Mouse (Mus musculus): ENCODE data around the gene Scel.
A peak's percentile ranks its signal among the peaks of the same experiment; 100 is the strongest.

Gene Scel

DNA sequence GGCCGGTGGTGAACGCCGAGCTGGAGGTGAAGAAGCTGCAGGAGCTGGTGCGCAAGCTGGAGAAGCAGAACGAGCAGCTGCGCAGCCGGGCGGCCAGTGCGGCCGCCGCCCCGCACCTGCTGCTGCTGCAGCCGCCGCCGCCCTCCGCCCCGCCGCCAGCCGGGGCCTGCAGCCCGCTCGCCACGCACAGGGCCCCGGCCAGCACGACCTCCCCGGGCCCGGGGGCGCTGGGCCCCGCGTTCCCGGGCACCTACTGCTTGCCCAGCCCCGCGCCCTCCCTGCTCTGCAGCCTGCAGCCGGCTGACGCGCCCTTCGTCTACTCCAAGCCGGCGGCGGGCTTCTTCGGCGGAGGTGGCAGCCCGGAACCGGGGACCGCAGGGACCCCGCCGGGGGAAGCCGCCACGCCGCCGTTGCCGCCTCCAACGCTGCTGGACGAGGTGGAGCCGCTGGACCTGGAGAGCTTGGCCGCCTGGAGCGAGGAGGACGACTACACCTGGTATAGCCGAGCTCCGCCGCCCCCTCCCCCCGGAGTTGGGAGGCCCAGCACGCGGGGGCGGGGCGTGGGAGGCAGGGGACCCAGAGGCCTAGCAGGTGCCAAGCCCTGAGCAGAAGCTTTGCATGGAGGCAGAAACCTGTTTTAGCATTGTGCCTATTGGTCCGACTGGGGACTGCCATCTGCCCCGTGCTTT is 137.4 kb downstream of the Scel start:
- peak; percentile 51 for DNase-seq (ENCODE audit: low read depth, low spot score)

DNA sequence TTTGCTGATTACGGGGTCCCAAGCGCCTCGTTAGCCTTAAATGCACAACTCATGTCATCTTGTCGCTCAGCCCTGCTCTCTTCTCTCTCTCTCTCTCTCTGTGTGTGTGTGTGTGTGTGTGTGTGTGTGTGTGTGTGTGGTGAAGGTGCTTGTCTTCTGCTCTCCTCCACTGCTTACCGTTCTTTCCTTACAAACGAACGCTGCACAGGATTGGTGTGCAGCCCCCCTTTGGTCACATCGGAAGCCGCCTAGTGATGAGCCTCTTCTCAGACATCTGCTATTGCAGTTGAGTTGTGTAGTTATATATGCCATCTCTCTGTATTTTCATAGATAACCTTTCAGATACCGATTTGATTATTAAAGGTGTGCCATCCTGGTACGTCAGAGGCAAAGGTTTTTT is 138.0 kb downstream of the Scel start:
- DNase-seq (ENCODE audit: low read depth, low spot score) = no peak

DNA sequence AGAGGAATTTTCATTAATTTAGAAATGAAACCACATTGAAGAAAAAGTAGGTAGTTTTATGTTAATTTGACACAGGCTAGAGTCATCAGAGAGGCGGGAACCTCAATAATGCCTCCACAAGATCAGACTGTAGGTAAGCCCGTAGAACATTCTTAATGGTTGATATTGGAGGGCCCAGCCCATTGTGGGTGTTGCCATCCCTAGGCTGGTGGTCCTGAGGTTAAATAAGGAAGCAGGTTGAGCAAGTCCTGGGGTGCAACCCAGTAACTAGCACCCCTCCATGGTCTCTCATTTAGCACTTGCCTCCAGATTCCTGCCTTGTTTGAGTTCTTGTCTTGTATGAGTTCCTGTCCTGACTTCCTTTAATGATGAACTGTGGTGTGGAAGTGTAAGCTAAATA is 138.4 kb downstream of the Scel start:
- no peak for DNase-seq (ENCODE audit: low read depth, low spot score)

DNA sequence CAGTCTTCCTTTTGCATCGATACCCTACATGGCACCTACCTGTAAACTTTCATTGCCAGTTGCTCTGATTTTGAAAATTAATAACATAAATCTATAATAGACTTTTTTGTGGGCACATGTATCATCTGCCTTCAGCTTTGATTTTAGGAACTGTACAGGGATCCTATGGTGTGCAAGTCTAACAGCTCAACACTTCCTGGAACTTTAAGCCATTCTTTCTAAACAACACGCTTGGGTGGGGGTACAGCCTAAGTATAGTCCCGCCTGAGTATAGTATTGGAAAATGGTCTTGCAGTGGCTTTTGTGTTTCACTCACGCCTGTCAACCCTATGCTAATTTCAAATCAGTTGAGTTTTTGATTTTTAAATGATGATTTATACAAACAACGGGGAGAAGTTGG is 139.4 kb downstream of the Scel start:
- no peak for DNase-seq (ENCODE audit: low read depth, low spot score)

DNA sequence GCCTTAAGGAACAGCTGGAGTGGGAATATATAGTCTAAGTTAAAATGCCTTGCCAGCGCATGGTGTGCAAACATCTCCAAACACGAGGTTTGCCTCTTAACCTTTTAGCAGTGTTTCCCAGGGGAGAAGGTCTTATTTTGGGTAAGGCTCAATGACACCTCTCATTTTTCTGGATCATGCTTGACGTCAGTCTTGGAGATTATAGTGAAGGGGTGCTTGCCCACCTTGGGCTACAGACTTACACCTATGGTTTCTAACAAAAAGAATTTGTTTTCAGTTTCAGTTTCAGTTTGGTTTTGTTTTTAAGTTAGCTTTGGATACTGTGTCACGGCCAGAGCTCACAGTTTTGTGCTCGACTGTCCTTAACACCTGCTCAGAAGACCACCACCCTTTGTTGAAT is 140.7 kb downstream of the Scel start:
- no peak for DNase-seq (ENCODE audit: low read depth, low spot score)

DNA sequence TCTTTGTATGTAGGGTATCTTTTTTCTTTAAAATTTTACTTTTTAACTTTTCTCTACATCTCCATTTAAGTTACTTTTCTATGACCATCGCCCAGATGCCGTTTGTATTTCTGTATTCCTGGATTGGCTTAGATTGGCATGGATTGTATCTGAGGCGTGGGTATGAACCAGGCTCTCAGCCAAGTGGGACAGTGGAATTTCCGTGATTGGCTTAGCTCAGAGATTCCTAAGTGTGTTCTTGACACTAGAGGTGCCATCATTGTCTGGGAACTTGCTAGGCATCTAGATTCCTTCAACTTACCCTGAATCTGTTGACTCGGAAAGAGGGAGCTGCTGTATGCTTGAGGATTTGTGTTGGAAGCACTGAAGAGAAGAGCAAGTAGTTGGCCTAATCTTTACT is 142.3 kb downstream of the Scel start:
- DNase-seq (ENCODE audit: low read depth, low spot score) = no peak

DNA sequence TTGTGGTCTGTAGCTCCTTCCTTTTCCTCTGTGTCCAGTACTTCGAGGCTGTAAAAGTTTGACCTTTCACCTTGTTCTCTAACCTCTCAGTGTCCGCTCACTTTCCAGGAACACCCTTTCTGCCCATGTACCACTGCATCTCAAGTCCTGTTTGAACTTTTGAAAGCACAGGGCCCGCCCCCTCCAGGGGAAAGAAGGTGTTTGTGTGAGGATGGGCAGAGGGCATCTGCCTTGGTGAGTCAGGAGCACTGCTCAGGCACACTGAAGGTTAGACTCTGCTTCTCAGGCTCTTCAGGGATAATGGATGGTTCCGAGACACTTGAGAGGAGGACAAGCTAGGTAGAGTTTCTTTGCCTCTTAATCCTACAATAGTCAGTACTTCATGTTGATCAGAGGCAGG is 144.7 kb downstream of the Scel start:
- DNase-seq (ENCODE audit: low read depth, low spot score) = no peak
